Mouse (Mus musculus) limb, embryonic 14.5 days (tissue): Measurements from ENCODE around the gene Oxsr1. TPM values are rescaled to one million over a fixed set of nuclear protein-coding genes. Genes with fewer than 3 reads are reported as not detected.

ENCODE experiments used
- ATAC-seq: fragments of 200-750 bp; cut with Nextera tagmentation; 2 replicates; pipeline ENCODE4 v1.8.0; 2017; ENCODE audit warnings: low read depth, moderate number of reproducible peaks, moderate TSS enrichment; ENCODE audit not compliant: low FRiP score
- DNase-seq: peaks from one replicate; pipeline ENCODE4 v3.0.0-alpha.2; 2015; ENCODE audit warnings: low spot score
- H3K27ac ChIP-seq: fragments of 300-500 bp; sonication (generic); replicated peaks from 2 replicates; pipeline ENCODE4 v1.5.1; 2014; ENCODE audit warnings: low read depth, mild to moderate bottlenecking, low read length, moderate library complexity, mixed read lengths
- H3K27me3 ChIP-seq: fragments of 300-500 bp; sonication (generic); 2 replicates; pipeline ENCODE4 v1.6.1; 2014; ENCODE audit warnings: low read length, mixed read lengths; ENCODE audit not compliant: control insufficient read depth, insufficient read depth
- H3K36me3 ChIP-seq: fragments of 300-500 bp; sonication (generic); 2 replicates; pipeline ENCODE4 v1.6.1; 2014; ENCODE audit warnings: mild to moderate bottlenecking, low read length, moderate library complexity, mixed read lengths; ENCODE audit not compliant: control insufficient read depth, insufficient read depth
- H3K4me1 ChIP-seq: fragments of 300-500 bp; sonication (generic); 2 replicates; pipeline ENCODE4 v1.6.1; 2014; ENCODE audit warnings: antibody characterized with exemption, low read length, mixed read lengths; ENCODE audit not compliant: control insufficient read depth, insufficient read depth
- H3K4me2 ChIP-seq: fragments of 300-500 bp; sonication (generic); replicated peaks from 2 replicates; pipeline ENCODE4 v1.6.1; 2014; ENCODE audit warnings: low read depth, mild to moderate bottlenecking, low read length, moderate library complexity; ENCODE audit not compliant: severe bottlenecking
- H3K4me3 ChIP-seq: fragments of 300-500 bp; sonication (generic); replicated peaks from 2 replicates; pipeline ENCODE4 v1.5.1; 2014; ENCODE audit warnings: low read length
- H3K9ac ChIP-seq: fragments of 300-500 bp; sonication (generic); 2 replicates; pipeline ENCODE4 v1.6.1; 2014; ENCODE audit warnings: mild to moderate bottlenecking, low read depth, low read length, moderate library complexity; ENCODE audit not compliant: severe bottlenecking
- H3K9me3 ChIP-seq: fragments of 300-500 bp; sonication (generic); 2 replicates; pipeline ENCODE4 v1.6.1; 2016; ENCODE audit warnings: low read length; ENCODE audit not compliant: control insufficient read depth
- POLR2A ChIP-seq: fragments of 200-500 bp; IDR thresholded peaks from 2 replicates; pipeline ENCODE4 v1.8.0; 2012; ENCODE audit warnings: inconsistent platforms, mild to moderate bottlenecking, moderate library complexity, borderline replicate concordance; ENCODE audit not compliant: insufficient read depth, insufficient read length; ENCODE audit errors: extremely low read depth
- WGBS: fragments of 180-500 bp; shearing (Covaris S2); extraction: QIAGEN DNeasy Blood & Tissue Kit; methylation state at CpG from one replicate; pipeline ENCODE4 v1.1.7; 2014; 5-methylcytosine and 5-hydroxymethylcytosine counted together
- polyA plus RNA-seq, 2 experiments: library from polyadenylated mRNA; depleted of rRNA in 1 of 2; stranded (reverse) in 1 of 2; unstranded in 1 of 2; fragments of >200 nt; fragmentation: Nextera tagmentation in 1 of 2; extraction: Ambion mirVana in 1 of 2; gene quantifications; 2 replicates each; pipeline versions ENCODE4 v1.2.1 to v1.2.3; 2012 to 2014

Gene Oxsr1
- polyA plus RNA-seq, 2 experiments, result 16.0 to 35.4 TPM

GRCm38 (mm10) chr9:119353926-119354325 lies 31.7 kb upstream of the Oxsr1 start:
- Histone ChIP-seq H3K4me3 (no peak overlapping the region), H3K4me1 (peaks cover 4% of the 10 kb centered on the region), H3K27ac (no peak overlapping the region), H3K4me2 (no peak overlapping the region), H3K9me3 (no peaks in the 10 kb centered on the region), H3K27me3 (no peaks in the 10 kb centered on the region), H3K9ac (no peak overlapping the region), H3K36me3 (peaks cover 19% of the 10 kb centered on the region)
- DNase-seq (no peak), ATAC-seq (no peak)
- TF ChIP-seq POLR2A, result no peak
- 79% methylated on average over 6 of the region's 6 CpGs for WGBS

GRCm38 (mm10) chr9:119352060-119352459 lies 29.8 kb upstream of the Oxsr1 start:
- Histone ChIP-seq H3K36me3 (peaks cover 35% of the 10 kb centered on the region), H3K9ac (no peak overlapping the region), H3K4me3 (no peak overlapping the region), H3K4me1 (no peaks in the 10 kb centered on the region), H3K4me2 (no peak overlapping the region), H3K27ac (no peak overlapping the region), H3K9me3 (no peaks in the 10 kb centered on the region), H3K27me3 (no peaks in the 10 kb centered on the region)
- no peak for TF ChIP-seq POLR2A
- DNase-seq (peak; percentile 53), ATAC-seq (peak; percentile 69; the same call in 1 of the 2 replicates)
- 33% methylated on average over 4 of the region's 4 CpGs for WGBS

DNA sequence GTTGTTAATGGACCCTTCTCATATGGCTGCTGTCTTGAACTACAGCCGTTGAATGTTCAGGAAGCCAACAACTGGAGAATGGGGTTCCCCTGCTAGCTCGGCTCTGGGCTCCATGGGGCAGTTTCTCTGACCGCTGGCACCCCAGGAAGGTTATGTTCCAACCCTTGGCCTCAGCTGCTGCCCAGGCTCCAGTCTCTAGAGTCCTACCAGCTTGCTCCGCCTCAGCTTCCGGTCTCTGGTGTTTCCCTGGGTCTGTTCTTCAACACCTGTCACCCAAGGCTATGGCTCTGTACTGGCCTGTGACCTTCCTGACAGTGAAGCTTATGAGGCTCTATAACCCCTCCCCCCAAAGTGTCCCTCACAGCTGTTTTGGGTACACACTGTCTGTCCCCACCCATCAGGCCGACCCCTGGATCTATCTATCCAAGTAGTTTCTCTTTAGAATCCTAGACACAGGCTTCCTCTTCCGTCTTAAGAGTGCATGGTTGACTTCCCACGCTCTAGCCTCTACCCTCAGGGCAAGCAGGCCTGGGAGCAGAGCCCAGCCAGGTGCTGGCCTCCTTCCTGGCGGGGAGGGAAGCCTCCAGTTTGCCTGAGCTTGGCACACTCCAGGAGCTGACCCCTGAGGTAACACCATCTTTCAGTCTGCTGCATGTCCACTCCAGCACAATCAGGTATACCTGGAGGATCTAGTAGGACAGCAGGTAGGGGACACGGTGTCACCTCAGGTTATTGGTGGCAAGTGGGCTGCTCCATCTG lies 28.9 kb upstream of the Oxsr1 start:
- Histone ChIP-seq H3K9me3 (no peaks in the 10 kb centered on the region), H3K27ac (no peak overlapping the region), H3K4me2 (no peak overlapping the region), H3K36me3 (peaks cover 42% of the 10 kb centered on the region), H3K27me3 (no peaks in the 10 kb centered on the region), H3K4me3 (no peak overlapping the region), H3K9ac (no peak overlapping the region), H3K4me1 (no peaks in the 10 kb centered on the region)
- WGBS, result 88% methylated on average over 10 of the region's 10 CpGs
- ATAC-seq, result no peak
- no peak for DNase-seq
- TF ChIP-seq POLR2A, result no peak

DNA sequence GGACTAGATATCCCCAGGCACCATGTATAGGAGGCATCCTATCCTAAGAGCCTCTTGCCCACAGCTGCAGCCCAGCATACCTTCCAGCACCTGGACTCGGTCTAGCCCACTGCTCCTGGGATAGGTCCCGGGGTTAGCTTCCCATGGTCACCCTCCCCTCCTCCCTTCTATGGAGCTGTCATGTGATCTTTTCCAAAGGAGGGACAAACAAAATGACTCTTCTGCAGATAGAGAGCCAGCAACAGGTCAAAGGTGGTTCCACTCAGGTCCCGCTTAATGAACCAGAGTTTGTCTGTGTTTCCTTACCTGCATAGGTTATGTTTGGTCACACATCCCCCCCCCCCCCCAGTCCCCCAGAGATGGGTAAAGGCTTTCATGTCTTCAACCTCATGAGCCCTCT lies 28.3 kb upstream of the Oxsr1 start:
- DNase-seq (no peak), ATAC-seq (no peak)
- Histone ChIP-seq H3K36me3 (peaks cover 48% of the 10 kb centered on the region), H3K4me1 (no peaks in the 10 kb centered on the region), H3K4me2 (no peak overlapping the region), H3K27ac (no peak overlapping the region), H3K9ac (no peak overlapping the region), H3K9me3 (no peaks in the 10 kb centered on the region), H3K4me3 (no peak overlapping the region), H3K27me3 (no peaks in the 10 kb centered on the region)
- 80% methylated on average over 3 of the region's 3 CpGs for WGBS
- TF ChIP-seq POLR2A, result no peak

DNA sequence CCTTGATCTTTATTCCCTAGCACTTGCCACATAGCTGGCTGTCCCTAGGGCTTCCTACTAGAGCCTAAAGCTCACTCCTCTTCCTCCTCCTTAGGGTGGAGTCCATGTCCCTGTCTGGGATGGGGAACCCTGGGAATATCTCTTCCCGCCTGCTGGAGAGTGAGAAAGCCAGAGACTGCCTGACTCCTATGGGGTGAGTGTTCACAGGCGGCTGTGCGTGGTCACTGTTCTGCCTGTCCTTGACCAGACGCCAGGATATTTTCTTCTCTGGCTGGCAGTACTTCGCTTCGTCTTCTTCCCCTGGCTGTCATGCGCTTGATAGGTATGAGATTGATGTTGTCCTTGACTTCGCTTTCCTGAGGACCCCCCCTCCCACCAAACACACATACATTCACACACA lies 24.1 kb upstream of the Oxsr1 start:
- no peak overlapping the region for H3K9ac ChIP-seq
- H3K9me3 ChIP-seq, result no peaks in the 10 kb centered on the region
- peaks cover 10% of the 10 kb centered on the region for H3K4me1 ChIP-seq
- H3K27me3 ChIP-seq, result no peaks in the 10 kb centered on the region
- TF ChIP-seq POLR2A, result no peak
- ATAC-seq (no peak), DNase-seq (no peak)
- no peak overlapping the region for H3K4me3 ChIP-seq
- H3K36me3 ChIP-seq, result peaks cover 66% of the 10 kb centered on the region
- no peak overlapping the region for H3K27ac ChIP-seq
- no peak overlapping the region for H3K4me2 ChIP-seq
- WGBS, result 94% methylated on average over 8 of the region's 8 CpGs
